Mouse (Mus musculus): ENCODE measurements around the gene Entpd5. TPM values are rescaled to one million over a fixed set of nuclear protein-coding genes. Genes with fewer than 3 reads are reported as not detected.
A peak's percentile ranks its signal among the peaks of the same experiment; 100 is the strongest.

Entpd5 gene
- polyA plus RNA-seq, 1 experiment from 2014 or later, result 44.8 TPM

- ATAC-seq (ENCODE audit: low FRiP score, low TSS enrichment) (no peak), DNase-seq (ENCODE audit: low spot score) (no peak)
- Histone ChIP-seq H3K27me3 (ENCODE audit: control insufficient read depth, insufficient read depth, low read length) (no peaks in the 10 kb centered on the region), H3K36me3 (ENCODE audit: control insufficient read depth, insufficient read depth, low read length) (no peaks in the 10 kb centered on the region), H3K9ac (ENCODE audit: low read length) (no peak overlapping the region), H3K27ac (replicated peaks) (no peak overlapping the region), H3K4me1 (replicated peaks; ENCODE audit: control insufficient read depth, insufficient read depth) (0 out of 2 replicates have a peak, but pooled peaks cover 2% of the 10 kb centered on the region), H3K4me3 (ENCODE audit: low read depth, low read length) (no peak overlapping the region), H3K9me3 (ENCODE audit: control insufficient read depth, low read length) (no peaks in the 10 kb centered on the region), H3K4me2 (replicated peaks; ENCODE audit: low read depth) (no peak overlapping the region)
- TF ChIP-seq CTCF (IDR thresholded peaks at IDR 0.05; ENCODE audit: low read depth) (no peak), EP300 (optimal IDR thresholded peaks at IDR 0.05) (no peak)
- WGBS, result 83% methylated on average over 6 of the region's 6 CpGs
These were observed 4.3 kb downstream of the Entpd5 start for GRCm38 (mm10) chr12:84404541-84404940.

GRCm38 (mm10) chr12:84402923-84403322 lies 5.9 kb downstream of the Entpd5 start:
- Histone ChIP-seq H3K36me3 (ENCODE audit: control insufficient read depth, insufficient read depth, low read length) (no peaks in the 10 kb centered on the region), H3K9me3 (ENCODE audit: control insufficient read depth, low read length) (no peaks in the 10 kb centered on the region), H3K4me3 (ENCODE audit: low read depth, low read length) (no peak overlapping the region), H3K27ac (replicated peaks) (peak overlapping the region; percentile 35; the same call in 1 of the 2 replicates), H3K27me3 (ENCODE audit: control insufficient read depth, insufficient read depth, low read length) (no peaks in the 10 kb centered on the region), H3K9ac (ENCODE audit: low read length) (no peak overlapping the region), H3K4me1 (replicated peaks; ENCODE audit: control insufficient read depth, insufficient read depth) (no peaks in the 10 kb centered on the region), H3K4me2 (replicated peaks; ENCODE audit: low read depth) (no peak overlapping the region)
- ATAC-seq (ENCODE audit: low FRiP score, low TSS enrichment), result no peak
- DNase-seq (ENCODE audit: low spot score), result no peak
- 64% methylated on average over 9 of the region's 9 CpGs for WGBS
- TF ChIP-seq EP300 (optimal IDR thresholded peaks at IDR 0.05) (no peak), CTCF (IDR thresholded peaks at IDR 0.05; ENCODE audit: low read depth) (no peak)

GRCm38 (mm10) chr12:84400653-84401052 lies 8.2 kb downstream of the Entpd5 start:
- Histone ChIP-seq H3K9ac (ENCODE audit: low read length) (no peak overlapping the region), H3K4me3 (ENCODE audit: low read depth, low read length) (no peak overlapping the region)

GRCm38 (mm10) chr12:84400068-84400467 lies 8.8 kb downstream of the Entpd5 start:
- Histone ChIP-seq H3K4me3 (ENCODE audit: low read depth, low read length) (no peak overlapping the region), H3K27ac (replicated peaks) (peak overlapping the region; percentile 81), H3K27me3 (ENCODE audit: control insufficient read depth, insufficient read depth, low read length) (no peaks in the 10 kb centered on the region), H3K9ac (ENCODE audit: low read length) (no peak overlapping the region), H3K4me1 (replicated peaks; ENCODE audit: control insufficient read depth, insufficient read depth) (no peaks in the 10 kb centered on the region), H3K36me3 (ENCODE audit: control insufficient read depth, insufficient read depth, low read length) (no peaks in the 10 kb centered on the region), H3K9me3 (ENCODE audit: control insufficient read depth, low read length) (no peaks in the 10 kb centered on the region), H3K4me2 (replicated peaks; ENCODE audit: low read depth) (no peak overlapping the region)
- DNase-seq (ENCODE audit: low spot score) (no peak), ATAC-seq (ENCODE audit: low FRiP score, low TSS enrichment) (no peak)
- 70% methylated on average over 3 of the region's 3 CpGs for WGBS
- TF ChIP-seq CTCF (IDR thresholded peaks at IDR 0.05; ENCODE audit: low read depth) (no peak), EP300 (optimal IDR thresholded peaks at IDR 0.05) (no peak)

More at GRCm38 (mm10) chr12:84400653-84401052, 8.2 kb downstream of the Entpd5 start:
- 22% methylated on average over 3 of the region's 3 CpGs for WGBS
- Histone ChIP-seq H3K27me3 (ENCODE audit: control insufficient read depth, insufficient read depth, low read length) (no peaks in the 10 kb centered on the region), H3K4me2 (replicated peaks; ENCODE audit: low read depth) (no peak overlapping the region), H3K9me3 (ENCODE audit: control insufficient read depth, low read length) (no peaks in the 10 kb centered on the region), H3K4me1 (replicated peaks; ENCODE audit: control insufficient read depth, insufficient read depth) (no peaks in the 10 kb centered on the region), H3K36me3 (ENCODE audit: control insufficient read depth, insufficient read depth, low read length) (no peaks in the 10 kb centered on the region), H3K27ac (replicated peaks) (peak overlapping the region; percentile 81)
- ATAC-seq (ENCODE audit: low FRiP score, low TSS enrichment) (peak; percentile 82), DNase-seq (ENCODE audit: low spot score) (peak; percentile 62)
- TF ChIP-seq EP300 (optimal IDR thresholded peaks at IDR 0.05), result no peak
- no peak for TF ChIP-seq CTCF (IDR thresholded peaks at IDR 0.05; ENCODE audit: low read depth)

- 45% methylated on average over 9 of the region's 9 CpGs for WGBS
- Histone ChIP-seq H3K4me3 (ENCODE audit: low read depth, low read length) (no peak overlapping the region), H3K27ac (replicated peaks) (peak overlapping the region; percentile 81), H3K4me2 (replicated peaks; ENCODE audit: low read depth) (no peak overlapping the region), H3K9me3 (ENCODE audit: control insufficient read depth, low read length) (no peaks in the 10 kb centered on the region), H3K4me1 (replicated peaks; ENCODE audit: control insufficient read depth, insufficient read depth) (no peaks in the 10 kb centered on the region), H3K36me3 (ENCODE audit: control insufficient read depth, insufficient read depth, low read length) (no peaks in the 10 kb centered on the region), H3K27me3 (ENCODE audit: control insufficient read depth, insufficient read depth, low read length) (no peaks in the 10 kb centered on the region), H3K9ac (ENCODE audit: low read length) (no peak overlapping the region)
- TF ChIP-seq CTCF (IDR thresholded peaks at IDR 0.05; ENCODE audit: low read depth) (no peak), EP300 (optimal IDR thresholded peaks at IDR 0.05) (no peak)
- DNase-seq (ENCODE audit: low spot score) (peak; percentile 42), ATAC-seq (ENCODE audit: low FRiP score, low TSS enrichment) (peak; percentile 85)
These were observed 9.2 kb downstream of the Entpd5 start for GRCm38 (mm10) chr12:84399663-84400062.

GRCm38 (mm10) chr12:84399135-84399534 lies 9.7 kb downstream of the Entpd5 start:
- Histone ChIP-seq H3K4me3 (ENCODE audit: low read depth, low read length) (no peak overlapping the region), H3K36me3 (ENCODE audit: control insufficient read depth, insufficient read depth, low read length) (no peaks in the 10 kb centered on the region), H3K27me3 (ENCODE audit: control insufficient read depth, insufficient read depth, low read length) (no peaks in the 10 kb centered on the region), H3K9ac (ENCODE audit: low read length) (no peak overlapping the region), H3K9me3 (ENCODE audit: control insufficient read depth, low read length) (no peaks in the 10 kb centered on the region), H3K27ac (replicated peaks) (peak overlapping the region; percentile 81), H3K4me2 (replicated peaks; ENCODE audit: low read depth) (no peak overlapping the region), H3K4me1 (replicated peaks; ENCODE audit: control insufficient read depth, insufficient read depth) (no peaks in the 10 kb centered on the region)
- TF ChIP-seq EP300 (optimal IDR thresholded peaks at IDR 0.05), result no peak
- TF ChIP-seq CTCF (IDR thresholded peaks at IDR 0.05; ENCODE audit: low read depth), result no peak
- WGBS, result 60% methylated on average over 9 of the region's 9 CpGs
- peak; percentile 24; the same call in 1 of the 2 replicates for ATAC-seq (ENCODE audit: low FRiP score, low TSS enrichment)
- no peak for DNase-seq (ENCODE audit: low spot score)

Data from stomach, postnatal 0 days (tissue).